Mouse (Mus musculus) brain, embryonic 14.5 days (tissue): ENCODE data around the gene Clstn3. TPM values are rescaled to one million over a fixed set of nuclear protein-coding genes. Genes with fewer than 3 reads are reported as not detected.
"Not testable (repeated sequence)": the region's sequence is repeated elsewhere in the genome, so short reads cannot be mapped to it uniquely, and the experiment has no call there.

Source experiments
- DNase-seq: peaks from one replicate; pipeline ENCODE4 v3.0.0-alpha.2; 2011; ENCODE audit warnings: low read depth
- CTCF ChIP-seq: fragments of 200-500 bp; IDR thresholded peaks from 2 replicates; pipeline ENCODE4 v1.5.1; 2012; ENCODE audit warnings: inconsistent platforms, mild to moderate bottlenecking, moderate library complexity, borderline replicate concordance; ENCODE audit not compliant: insufficient read depth, insufficient read length; ENCODE audit errors: extremely low read depth
- POLR2A ChIP-seq: fragments of 200-500 bp; IDR thresholded peaks from 2 replicates; pipeline ENCODE4 v1.6.1; 2012; ENCODE audit warnings: mild to moderate bottlenecking, inconsistent platforms, borderline replicate concordance; ENCODE audit not compliant: poor library complexity, insufficient read depth, insufficient read length, severe bottlenecking; ENCODE audit errors: extremely low read depth
- polyA plus RNA-seq: library from polyadenylated mRNA; depleted of rRNA; stranded (reverse); fragments of >200 nt; gene quantifications from 2 replicates; pipeline ENCODE4 v1.2.3, GENCODE M21; 2012

Clstn3 gene
- polyA plus RNA-seq, 1 experiment: 109 TPM

DNA sequence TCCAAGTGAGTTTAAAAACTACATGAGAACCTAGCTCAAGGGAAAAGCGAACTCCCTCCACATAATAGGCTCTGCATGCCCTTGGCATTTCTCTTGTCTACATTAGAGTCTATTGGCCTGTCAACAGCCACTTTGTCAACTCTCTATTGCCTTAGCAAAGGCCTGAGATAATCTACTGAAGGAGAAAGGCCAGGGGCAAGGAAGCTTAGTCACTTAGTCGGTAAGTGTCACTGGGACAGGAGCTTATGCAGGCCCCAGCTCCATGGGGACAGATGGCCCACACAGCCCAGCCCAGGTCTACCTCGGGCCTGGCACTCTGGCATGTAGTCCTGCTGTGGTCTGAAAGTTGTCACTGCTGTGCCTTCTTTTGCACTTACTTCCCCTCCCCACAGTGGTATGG, 38.0 kb downstream of the Clstn3 start:
- DNase-seq: no peak
- TF ChIP-seq POLR2A (no peak), CTCF (no peak)

DNA sequence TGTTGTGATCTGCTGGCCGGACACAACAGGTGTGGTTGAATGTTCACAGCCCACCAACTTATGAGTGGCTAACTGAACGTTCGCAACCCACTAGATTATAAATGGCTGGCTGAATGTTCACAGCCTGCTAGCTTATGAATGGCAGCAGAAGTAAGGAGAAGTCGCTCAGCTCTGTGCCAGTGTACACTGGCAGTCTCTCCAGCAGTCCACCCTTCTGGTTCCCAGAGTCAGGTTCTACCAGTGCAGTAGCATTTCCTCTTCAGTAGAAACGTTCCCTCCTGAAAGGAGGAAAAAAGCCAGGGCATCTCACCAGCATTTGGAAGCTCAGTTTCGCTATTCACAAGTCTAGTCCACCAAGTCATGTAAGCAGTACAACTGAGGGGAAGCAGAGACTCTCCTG, 39.1 kb downstream of the Clstn3 start:
- TF ChIP-seq CTCF (no peak), POLR2A (no peak)
- DNase-seq: no peak

DNA sequence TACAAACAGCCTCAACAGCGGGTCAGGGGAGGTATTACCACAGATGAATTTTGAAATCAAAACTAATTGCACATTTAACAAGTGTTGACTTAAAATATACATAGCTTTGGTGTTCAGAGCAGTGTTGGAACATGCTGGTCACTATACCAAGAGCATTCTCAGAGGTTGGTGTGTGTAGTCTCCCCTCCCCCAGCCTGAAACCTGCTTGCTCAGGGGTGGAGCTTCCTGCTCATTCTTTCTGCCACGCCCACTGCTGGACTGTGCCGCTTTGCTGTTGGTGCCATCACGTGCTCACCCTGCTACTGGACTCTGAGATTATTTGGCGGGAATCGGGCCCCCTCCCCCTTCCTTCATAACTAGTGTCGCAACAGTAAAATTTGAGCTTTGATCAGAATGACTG, 39.6 kb downstream of the Clstn3 start:
- not testable (repeated sequence) for DNase-seq

DNA sequence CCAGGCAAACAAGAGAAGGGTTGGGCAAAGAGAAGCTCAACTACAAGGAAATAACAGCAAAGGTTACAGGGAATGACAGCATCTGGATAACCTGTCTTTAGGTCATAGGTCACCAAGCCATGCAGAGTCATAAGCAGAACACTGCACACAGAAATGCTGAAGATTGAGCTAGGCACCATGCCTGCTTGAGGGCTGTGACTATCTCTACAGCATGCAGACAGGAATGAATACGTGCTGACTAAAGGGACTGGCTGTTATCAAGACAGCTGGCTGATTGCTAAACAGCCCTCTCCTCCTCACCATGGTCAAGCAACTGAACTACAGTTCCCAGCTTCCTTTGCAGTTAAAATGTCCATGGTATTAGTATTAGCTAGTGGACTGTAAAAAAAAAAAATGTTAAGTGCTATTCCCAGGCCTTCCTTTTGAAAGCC, 40.5 kb downstream of the Clstn3 start:
- no peak for DNase-seq
- TF ChIP-seq POLR2A: no peak
- TF ChIP-seq CTCF: no peak

DNA sequence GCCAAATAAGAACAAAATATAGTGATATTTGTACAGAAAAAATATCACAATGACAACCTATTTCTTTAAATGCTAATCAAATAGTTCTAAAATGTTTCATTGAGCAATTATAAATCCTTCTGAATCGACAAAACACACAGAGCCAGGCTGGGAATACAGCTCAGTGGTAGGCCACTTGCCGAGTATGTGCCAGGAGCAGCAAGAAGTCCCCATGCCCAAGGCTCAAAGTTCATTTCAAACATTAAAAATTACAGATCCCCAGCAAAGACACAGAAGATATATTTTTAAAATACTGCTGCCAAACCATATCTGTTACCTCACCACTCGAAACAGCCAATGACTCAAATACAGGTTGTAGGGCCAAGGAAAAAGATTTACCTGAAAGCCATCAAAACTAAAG, 45.9 kb downstream of the Clstn3 start:
- no peak for TF ChIP-seq POLR2A
- TF ChIP-seq CTCF: no peak
- no peak for DNase-seq

DNA sequence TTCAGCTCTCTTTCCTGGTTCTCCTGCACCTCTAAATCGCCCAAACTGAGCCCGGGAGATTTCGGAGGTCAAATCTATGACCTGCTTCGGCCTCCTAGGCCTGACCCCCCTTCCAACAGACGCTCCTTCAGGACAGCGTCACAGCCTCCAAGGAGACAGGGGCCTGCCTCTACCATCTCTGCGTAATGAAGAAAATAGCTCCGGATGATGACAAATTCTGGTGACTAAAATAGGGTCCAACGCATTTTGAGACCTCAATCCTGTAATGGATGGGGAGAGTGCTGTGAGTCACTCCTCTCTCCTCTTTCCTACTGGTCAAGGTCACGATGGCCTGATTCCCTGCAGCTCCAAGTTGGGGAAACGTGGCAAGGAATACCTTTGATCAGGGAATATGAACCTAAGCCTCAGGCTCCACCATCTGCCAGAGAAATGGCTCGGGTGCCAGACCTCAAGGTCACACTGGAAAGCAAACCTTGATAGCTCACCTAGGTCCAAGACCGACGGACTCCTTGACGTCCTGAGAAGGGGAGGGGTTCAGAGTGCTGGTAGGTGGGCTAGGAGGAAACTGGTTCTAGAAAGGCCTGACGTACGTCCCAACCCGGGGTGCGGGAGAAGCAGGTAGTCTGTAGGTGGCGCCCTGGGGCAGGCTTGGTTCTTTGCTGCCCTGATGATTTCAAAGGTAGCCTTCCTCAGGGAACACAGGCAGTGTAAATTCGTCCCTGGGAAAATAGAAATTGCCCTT, 49.1 kb downstream of the Clstn3 start:
- DNase-seq: peak; percentile 76
- TF ChIP-seq POLR2A (no peak), CTCF (peak; percentile 68)

DNA sequence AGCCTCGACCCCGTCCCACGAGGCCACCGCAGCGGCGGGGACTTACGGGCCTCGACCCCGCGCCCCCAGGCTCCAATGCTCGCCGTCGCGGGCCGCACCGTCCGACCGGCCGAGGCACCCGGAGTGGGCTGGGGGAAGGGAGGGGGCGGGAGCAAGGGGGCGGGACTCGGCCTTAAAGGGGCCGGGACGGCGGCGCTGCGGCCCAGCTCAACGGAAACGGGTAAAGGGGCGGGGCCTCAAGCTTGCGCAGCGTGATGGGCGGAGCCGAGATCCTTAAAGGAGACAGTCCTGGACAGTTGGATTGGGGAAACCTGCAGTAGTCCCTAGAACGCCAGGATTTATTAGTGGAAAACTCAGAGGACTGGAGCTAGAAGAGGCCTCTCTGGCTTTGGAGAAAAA, 49.7 kb downstream of the Clstn3 start, which contains the start of gene Pex5:
TSS of gene Pex5 (minus strand) at position 141 of the 399 bp plus-strand sequence.
- DNase-seq: peak; percentile 98
- TF ChIP-seq POLR2A: peak; percentile 72
- TF ChIP-seq CTCF: no peak

DNA sequence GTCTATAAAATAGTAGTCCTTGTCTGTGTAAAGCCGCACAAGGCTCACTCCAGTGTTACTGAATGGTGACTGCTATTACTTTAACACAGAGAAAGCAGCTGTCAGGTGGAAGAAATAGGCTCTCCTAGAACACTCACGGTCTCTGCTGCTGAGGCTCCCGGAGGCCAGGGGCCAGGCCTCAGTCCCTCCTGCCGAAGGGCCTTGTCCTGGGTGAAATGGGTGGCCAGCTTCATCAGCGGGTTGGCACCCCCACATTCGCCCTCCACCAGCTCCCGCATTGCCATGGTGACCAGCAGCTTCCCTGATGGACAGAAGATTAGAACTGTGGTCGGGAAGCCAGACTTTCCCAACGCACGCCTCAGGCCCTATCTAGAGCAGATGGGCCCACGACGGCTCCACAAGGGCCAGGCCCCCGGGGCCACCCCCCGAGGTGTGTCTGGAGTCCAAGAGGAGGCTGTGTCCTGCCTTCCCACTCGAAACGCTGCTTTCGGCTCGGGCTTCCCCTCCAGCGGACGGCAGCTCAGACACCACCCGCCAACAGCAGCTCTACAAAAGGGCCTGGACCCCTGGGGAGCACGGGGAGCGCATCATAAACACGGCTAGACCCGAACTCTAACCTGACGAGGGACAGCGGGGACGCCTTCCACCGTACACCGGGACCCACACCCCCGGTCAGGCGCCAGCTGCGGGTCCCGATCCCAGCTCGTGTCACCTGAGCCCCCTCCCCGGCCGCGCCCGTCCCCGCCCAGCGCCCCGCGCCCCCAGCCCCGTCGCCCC, 50.3 kb downstream of the Clstn3 start:
- TF ChIP-seq POLR2A: no peak
- no peak for TF ChIP-seq CTCF
- DNase-seq: peak; percentile 68

DNA sequence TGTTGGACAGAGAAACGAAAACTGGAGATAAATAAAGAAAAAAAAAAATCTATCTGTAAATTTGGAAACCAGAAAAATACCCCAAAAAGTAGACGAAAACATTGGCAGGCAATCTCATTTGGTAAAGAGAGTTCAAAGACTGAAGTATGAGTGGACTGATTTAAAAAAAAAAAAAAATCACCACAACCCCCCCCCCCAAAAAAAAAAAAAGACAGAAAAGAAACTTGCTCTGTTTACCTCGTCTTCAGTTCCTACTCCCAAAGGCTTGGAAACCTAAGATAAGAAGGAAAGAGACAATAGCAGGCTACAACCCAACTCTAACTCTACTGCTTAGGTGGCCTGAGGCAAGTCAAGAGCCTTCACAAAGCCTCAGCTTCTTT, 50.8 kb downstream of the Clstn3 start:
- TF ChIP-seq POLR2A (no peak), CTCF (no peak)
- DNase-seq: no peak

DNA sequence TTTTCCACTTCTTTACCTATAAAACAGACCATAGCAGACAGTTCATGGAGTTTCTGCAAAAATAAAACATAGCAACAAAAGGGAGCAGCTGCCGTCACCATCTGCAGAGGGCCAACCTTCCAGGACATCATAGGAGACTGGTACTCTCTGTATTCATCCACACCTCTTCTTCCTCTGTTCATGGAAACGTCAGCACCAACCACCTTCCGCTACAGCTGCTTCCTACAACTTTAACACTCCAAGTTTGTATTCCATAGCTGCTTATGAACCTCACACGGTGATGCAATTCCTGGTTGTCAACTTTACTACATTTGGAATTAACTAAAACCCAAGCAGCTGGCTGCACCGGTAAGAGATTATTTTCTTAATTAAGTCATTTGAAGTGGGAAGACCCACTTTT, 56.2 kb downstream of the Clstn3 start:
- DNase-seq: no peak
- TF ChIP-seq CTCF (no peak), POLR2A (no peak)

DNA sequence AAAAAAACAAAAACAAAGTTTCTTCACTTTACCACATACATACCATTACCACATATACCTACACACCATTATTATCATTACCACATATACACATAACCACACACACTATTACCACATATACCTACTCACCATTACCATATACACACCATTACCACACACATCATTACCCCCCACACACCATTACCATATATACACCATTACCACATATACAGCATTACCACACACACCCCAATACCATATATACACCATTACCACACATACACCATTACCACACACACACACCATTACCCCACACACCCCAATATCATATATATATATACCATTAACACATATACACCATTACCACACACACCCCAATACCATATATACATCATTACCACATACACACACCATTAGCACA, 57.4 kb downstream of the Clstn3 start:
- no peak for DNase-seq
- TF ChIP-seq POLR2A (no peak), CTCF (no peak)

DNA sequence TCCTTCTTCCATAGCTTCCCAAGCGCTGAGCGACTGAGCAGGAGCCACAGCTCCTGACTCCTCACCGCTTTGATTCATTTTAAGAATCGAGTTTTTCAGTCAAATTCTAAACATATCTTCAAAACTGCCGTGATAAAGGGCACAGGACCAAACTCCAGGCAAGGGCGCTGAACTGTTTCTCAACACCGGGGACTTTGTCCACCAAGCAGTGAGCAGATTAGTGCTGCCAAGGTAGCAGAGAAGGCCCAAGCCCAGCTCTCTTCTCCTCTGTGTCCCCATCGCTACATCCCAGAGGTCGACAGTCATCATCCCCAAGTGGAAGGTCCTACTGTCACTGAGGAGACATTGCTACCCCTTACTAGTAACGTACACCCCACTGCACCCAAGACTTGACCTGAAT, 58.3 kb downstream of the Clstn3 start:
- DNase-seq: no peak
- TF ChIP-seq CTCF (no peak), POLR2A (no peak)
